11 mouse cellular contexts compared by ENCODE assay signal in genomic region chr8:103808171-103808570, GRCm38 (mm10).
A peak's percentile ranks its signal among the peaks of the same experiment; 100 is the strongest.
DNase-seq lines count a peak whose midpoint lies in the region; ATAC-seq and TF ChIP-seq lines count a peak whose summit lies in the region.
"Had no signal": no experiment of that assay in that cellular context is flagged by ENCODE, and none has a peak within 500 bp of the region (broad histone marks: within the 10 kb centered on the region; RNA-seq: fewer than 3 reads in every experiment).

No protein-coding gene starts in this region.

- H3K4me3 ChIP-seq in lung, adult 2 months (replicated peaks; ENCODE audit: extremely low read depth, low read depth, low read length): no peak overlapping the region
- no peak overlapping the region for H3K4me3 ChIP-seq in stomach, embryonic 16.5 days (replicated peaks; ENCODE audit: low read length)
- H3K4me3 ChIP-seq: neural tube, embryonic 12.5 days had no signal

- H3K4me2 ChIP-seq in stomach, embryonic 16.5 days (ENCODE audit: low read depth, low read length): no peak overlapping the region
- H3K4me2 ChIP-seq: neural tube, embryonic 12.5 days had no signal

- H3K27ac ChIP-seq in stomach, embryonic 16.5 days (ENCODE audit: low read length): peak overlapping the region; percentile 64
- H3K27ac ChIP-seq: neural tube, embryonic 12.5 days had no signal

- no peak for TF ChIP-seq CTCF in lung, adult 2 months (IDR thresholded peaks at IDR 0.05; ENCODE audit: insufficient read depth, low read length)

- no peak; the same call in 1 of the 2 replicates for ATAC-seq in stomach, embryonic 16.5 days (ENCODE audit: insufficient read depth, low FRiP score)

- intact Hi-C loops in heart, postnatal 36 days (cut with DNase I): loop anchor here (5.0 kb wide), 1 partner anchor 214 kb away; no protein-coding TSS in a partner anchor

- H3K9me3 ChIP-seq in stomach, embryonic 16.5 days (replicated peaks; ENCODE audit: control insufficient read depth, low read length): no peaks in the 10 kb centered on the region
- H3K9me3 ChIP-seq: neural tube, embryonic 12.5 days had no signal

- H3K9ac ChIP-seq in stomach, embryonic 16.5 days (ENCODE audit: low read length): no peak overlapping the region
- H3K9ac ChIP-seq: neural tube, embryonic 12.5 days had no signal

- peak; percentile 26 to 35 for DNase-seq in lung, adult 18-20 months
- no peak for DNase-seq in lung, adult 2 months
- DNase-seq in heart, postnatal 36 days: peak; percentile 10 to 30
- peak; percentile 59 to 60 for DNase-seq in kidney, postnatal 25 days
- DNase-seq in thymus, postnatal 14 days: no peak
- no peak for DNase-seq in layer of hippocampus, postnatal 25 days (ENCODE audit: extremely low spot score in 1 of 2, low spot score in 1 of 2)
- DNase-seq in MN1 (ENCODE audit: low spot score): no peak
- DNase-seq: cerebellum, adult 8-10 months; thymus, postnatal 25 days had no signal

- TF ChIP-seq POLR2A in lung, adult 2 months (IDR thresholded peaks at IDR 0.05; ENCODE audit: borderline replicate concordance, extremely low read depth, low read depth, low read length): no peak

- no peaks in the 10 kb centered on the region for H3K4me1 ChIP-seq in lung, adult 2 months (ENCODE audit: control insufficient read depth, insufficient read depth, low read length)
- peaks cover 8% of the 10 kb centered on the region for H3K4me1 ChIP-seq in stomach, embryonic 16.5 days (ENCODE audit: control insufficient read depth, insufficient read depth, low read length)
- H3K4me1 ChIP-seq: neural tube, embryonic 12.5 days had no signal

- 52% methylated on average over 5 of the region's 5 CpGs for WGBS in lung, adult 2 months
- 57% methylated on average over 5 of the region's 5 CpGs for WGBS in stomach, embryonic 16.5 days

- no peaks in the 10 kb centered on the region for H3K27me3 ChIP-seq in stomach, embryonic 16.5 days (ENCODE audit: control insufficient read depth, insufficient read depth, low read length)
- H3K27me3 ChIP-seq: neural tube, embryonic 12.5 days had no signal

- no peaks in the 10 kb centered on the region for H3K36me3 ChIP-seq in stomach, embryonic 16.5 days (ENCODE audit: control insufficient read depth, insufficient read depth, low read length)
- H3K36me3 ChIP-seq: neural tube, embryonic 12.5 days had no signal

Comparison
In these comparisons a context has a peak if more than half of its experiments do, and no peak if none do; other contexts are left out.
1. DNase-seq: peak in lung, adult 18-20 months (2 of 2), heart, postnatal 36 days (2 of 2) and kidney, postnatal 25 days (2 of 2); none in lung, adult 2 months (single experiment), thymus, postnatal 14 days (single experiment), layer of hippocampus, postnatal 25 days (0 of 2) and MN1 (single experiment).